Mouse (Mus musculus) erythroid progenitor cell, adult 5-6 weeks (primary cell): ENCODE measurements around the gene Tmem132a. TPM values are rescaled to one million over a fixed set of nuclear protein-coding genes. Genes with fewer than 3 reads are reported as not detected.

Experiments used
- ATAC-seq: replicated peaks from 2 replicates; pipeline ENCODE4 v1.8.0; 2016; ENCODE audit warnings: moderate number of reproducible peaks, mild to moderate bottlenecking, moderate TSS enrichment, inconsistent platforms; ENCODE audit not compliant: poor library complexity, low FRiP score, severe bottlenecking
- total RNA-seq, 2 experiments: library from RNA; stranded (forward) in 1 of 2; stranded (reverse) in 1 of 2; fragments of 150-400 nt in 1 of 2; fragments of 186-747, 209-891 nt in 1 of 2; gene quantifications; 2 replicates each; pipeline versions ENCODE4 v1.2.3 to v1.2.4; 2015 to 2017; ENCODE audit warnings: low replicate concordance in 2 of 2

Tmem132a gene
- total RNA-seq, 2 experiments from 2014 or later: not detected

- ATAC-seq: no peak
These were observed 10.6 kb upstream of the Tmem132a start for GRCm38 (mm10) chr19:10880085-10880974.

GRCm38 (mm10) chr19:10878201-10878837 is 8.6 kb upstream of the Tmem132a start:
- no peak for ATAC-seq

- no peak for ATAC-seq
These were observed 1.7 kb upstream of the Tmem132a start for GRCm38 (mm10) chr19:10871328-10871961.

- ATAC-seq: no peak
These were observed 936 bp upstream of the Tmem132a start for GRCm38 (mm10) chr19:10870676-10871075.

GRCm38 (mm10) chr19:10869241-10869885 is 377 bp downstream of the Tmem132a start:
- ATAC-seq: no peak

- ATAC-seq: no peak
These were observed 1.1 kb downstream of the Tmem132a start for GRCm38 (mm10) chr19:10868623-10869141.

GRCm38 (mm10) chr19:10867946-10868622 is 1.7 kb downstream of the Tmem132a start:
- ATAC-seq: no peak

GRCm38 (mm10) chr19:10866351-10866750 is 3.4 kb downstream of the Tmem132a start:
- ATAC-seq: no peak

- ATAC-seq: no peak
These were observed 9.7 kb downstream of the Tmem132a start for GRCm38 (mm10) chr19:10860072-10860497.

GRCm38 (mm10) chr19:10856520-10856919 is 13.2 kb downstream of the Tmem132a start:
- no peak for ATAC-seq

GRCm38 (mm10) chr19:10855422-10855821 is 14.3 kb downstream of the Tmem132a start:
- no peak for ATAC-seq

- no peak for ATAC-seq
These were observed 22.2 kb downstream of the Tmem132a start for GRCm38 (mm10) chr19:10847311-10848087.

- no peak for ATAC-seq
These were observed 23.6 kb downstream of the Tmem132a start for GRCm38 (mm10) chr19:10846150-10846549.

- no peak for ATAC-seq
These were observed 24.3 kb downstream of the Tmem132a start for GRCm38 (mm10) chr19:10845454-10845853.

GRCm38 (mm10) chr19:10844206-10844605 is 25.5 kb downstream of the Tmem132a start:
- no peak for ATAC-seq

GRCm38 (mm10) chr19:10842914-10843313 is 26.8 kb downstream of the Tmem132a start:
- no peak for ATAC-seq

- no peak for ATAC-seq
These were observed 27.8 kb downstream of the Tmem132a start for GRCm38 (mm10) chr19:10841721-10842626.
